Mouse (Mus musculus) megakaryocyte, embryonic 14.5 days (primary cell): ENCODE measurements around the gene Foxg1.

ENCODE experiments used
- FLI1 ChIP-seq: IDR thresholded peaks from 2 replicates; pipeline ENCODE4 v1.6.1; 2012; ENCODE audit warnings: low read length, inconsistent platforms, mixed read lengths
- GATA1 ChIP-seq: IDR thresholded peaks from 3 replicates; pipeline ENCODE4 v1.6.1; 2012; ENCODE audit warnings: mixed read lengths, low read length, inconsistent platforms, borderline replicate concordance

DNA sequence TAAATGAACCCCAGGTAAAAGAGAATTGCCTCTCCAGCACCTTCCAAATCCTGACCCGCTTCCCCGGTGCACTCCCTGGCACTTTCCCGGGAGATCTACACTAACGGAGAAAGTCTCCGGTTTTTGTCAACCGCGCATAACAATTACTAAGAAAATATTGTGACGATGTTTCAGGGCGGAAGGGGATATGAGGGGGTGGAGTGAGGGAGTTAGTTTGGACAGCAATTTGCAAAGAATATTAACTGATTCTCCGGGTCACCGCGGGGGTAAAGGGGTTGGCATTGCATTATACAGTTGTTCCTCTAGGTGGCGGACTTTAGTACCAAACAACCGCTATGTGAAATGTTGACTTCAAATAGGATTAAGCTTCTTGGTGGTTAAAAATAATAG is 7.9 kb upstream of the Foxg1 start:
- no peak for TF ChIP-seq GATA1
- no peak for TF ChIP-seq FLI1
